Mouse (Mus musculus) liver, adult 2 months (tissue): ENCODE results near the gene Megf11.

Source experiments
- CTCF ChIP-seq: fragments of 200-500 bp; IDR thresholded peaks from 2 replicates; pipeline ENCODE4 v1.5.1; 2011; ENCODE audit warnings: low read depth, low read length, control low read depth
- POLR2A ChIP-seq: fragments of 200-500 bp; IDR thresholded peaks from 2 replicates; pipeline ENCODE4 v1.6.1; 2011; ENCODE audit warnings: low read length, control low read depth; ENCODE audit not compliant: insufficient read depth; ENCODE audit errors: extremely low read depth

DNA sequence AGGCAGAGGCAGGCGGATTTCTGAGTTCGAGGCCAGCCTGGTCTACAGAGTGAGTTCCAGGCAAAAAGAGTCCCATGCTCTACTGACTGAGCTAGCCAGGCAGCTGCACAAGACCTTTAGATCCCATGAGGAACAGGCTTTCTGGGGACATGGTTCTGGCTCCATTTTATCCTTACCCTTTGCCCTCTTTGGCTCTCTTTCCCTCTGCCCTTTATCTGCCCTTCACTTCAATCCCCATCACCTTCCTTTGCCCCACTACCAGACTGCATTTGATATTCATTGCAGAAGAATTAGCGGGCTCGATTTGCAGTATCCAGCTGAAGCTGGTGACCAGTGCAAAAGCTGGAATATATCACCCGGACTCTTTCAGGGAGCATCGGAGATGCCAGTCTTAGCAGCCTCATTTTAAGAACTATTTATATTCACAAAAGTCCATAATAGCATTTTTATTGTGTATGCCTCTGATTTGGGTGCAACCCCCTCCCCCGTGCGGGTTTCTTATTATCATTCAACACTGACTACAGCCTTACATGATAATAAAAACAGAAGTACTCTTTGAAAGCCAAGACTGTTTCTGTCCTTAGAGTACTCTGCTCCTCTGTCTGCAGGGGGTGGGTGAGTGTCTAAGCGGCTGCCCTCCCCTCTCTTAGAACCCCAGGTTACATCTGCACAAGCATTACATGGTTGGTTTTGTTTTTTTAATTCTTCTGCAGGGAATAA lies 24.0 kb upstream of the Megf11 start:
- no peak for TF ChIP-seq CTCF
- no peak for TF ChIP-seq POLR2A
